Mouse (Mus musculus): Measurements from ENCODE around the gene Sgms1. TPM values are rescaled to one million over a fixed set of nuclear protein-coding genes. Genes with fewer than 3 reads are reported as not detected.
"Not testable (repeated sequence)": the region's sequence is repeated elsewhere in the genome, so short reads cannot be mapped to it uniquely, and the experiment has no call there.

Sgms1 gene
- polyA plus RNA-seq, 1 experiment from 2014 or later: 50.8 TPM

- H3K9ac ChIP-seq (ENCODE audit: low read depth, low read length); H3K27me3 ChIP-seq (ENCODE audit: control insufficient read depth, insufficient read depth, low read length); H3K27ac ChIP-seq (ENCODE audit: low read depth, low read length); H3K36me3 ChIP-seq (ENCODE audit: control insufficient read depth, insufficient read depth, low read length); ATAC-seq (ENCODE audit: low FRiP score, low TSS enrichment); H3K4me3 ChIP-seq (ENCODE audit: low read length); H3K9me3 ChIP-seq (ENCODE audit: control insufficient read depth, low read length); H3K4me2 ChIP-seq (replicated peaks; ENCODE audit: low read depth, low read length): not testable (repeated sequence)
- WGBS: 100% methylated on average over 1 of the region's 1 CpGs
- H3K4me1 ChIP-seq (ENCODE audit: control insufficient read depth, insufficient read depth, low read length): peaks cover 11% of the 10 kb centered on the region
Observed at GRCm38 (mm10) chr19:32317347-32317746, 72.2 kb downstream of the Sgms1 start.

- no peaks in the 10 kb centered on the region for H3K27me3 ChIP-seq (ENCODE audit: control insufficient read depth, insufficient read depth, low read length)
- ATAC-seq (ENCODE audit: low FRiP score, low TSS enrichment): no peak
- no peak overlapping the region for H3K4me3 ChIP-seq (ENCODE audit: low read length)
- H3K4me2 ChIP-seq (replicated peaks; ENCODE audit: low read depth, low read length): no peak overlapping the region
- WGBS: 90% methylated on average over 4 of the region's 4 CpGs
- H3K27ac ChIP-seq (ENCODE audit: low read depth, low read length): no peak overlapping the region
- no peak overlapping the region for H3K9ac ChIP-seq (ENCODE audit: low read depth, low read length)
- H3K4me1 ChIP-seq (ENCODE audit: control insufficient read depth, insufficient read depth, low read length): no peaks in the 10 kb centered on the region
- no peaks in the 10 kb centered on the region; the same call in 1 of the 2 replicates for H3K36me3 ChIP-seq (ENCODE audit: control insufficient read depth, insufficient read depth, low read length)
- H3K9me3 ChIP-seq (ENCODE audit: control insufficient read depth, low read length): no peaks in the 10 kb centered on the region
Observed at GRCm38 (mm10) chr19:32313304-32313703, 76.2 kb downstream of the Sgms1 start.

- 94% methylated on average over 5 of the region's 5 CpGs for WGBS
- Histone ChIP-seq H3K4me1 (ENCODE audit: control insufficient read depth, insufficient read depth, low read length) (no peaks in the 10 kb centered on the region), H3K27me3 (ENCODE audit: control insufficient read depth, insufficient read depth, low read length) (no peaks in the 10 kb centered on the region), H3K36me3 (ENCODE audit: control insufficient read depth, insufficient read depth, low read length) (no peaks in the 10 kb centered on the region; the same call in 1 of the 2 replicates), H3K4me3 (ENCODE audit: low read length) (no peak overlapping the region), H3K9ac (ENCODE audit: low read depth, low read length) (no peak overlapping the region), H3K27ac (ENCODE audit: low read depth, low read length) (no peak overlapping the region), H3K9me3 (ENCODE audit: control insufficient read depth, low read length) (no peaks in the 10 kb centered on the region), H3K4me2 (replicated peaks; ENCODE audit: low read depth, low read length) (no peak overlapping the region)
- no peak for ATAC-seq (ENCODE audit: low FRiP score, low TSS enrichment)
Observed at GRCm38 (mm10) chr19:32311762-32312161, 77.8 kb downstream of the Sgms1 start.

GRCm38 (mm10) chr19:32311063-32311462 is 78.5 kb downstream of the Sgms1 start:
- 94% methylated on average over 3 of the region's 3 CpGs for WGBS
- no peaks in the 10 kb centered on the region for H3K9me3 ChIP-seq (ENCODE audit: control insufficient read depth, low read length)
- H3K4me3 ChIP-seq (ENCODE audit: low read length): no peak overlapping the region
- H3K27me3 ChIP-seq (ENCODE audit: control insufficient read depth, insufficient read depth, low read length): no peaks in the 10 kb centered on the region
- H3K36me3 ChIP-seq (ENCODE audit: control insufficient read depth, insufficient read depth, low read length): no peaks in the 10 kb centered on the region; the same call in 1 of the 2 replicates
- H3K27ac ChIP-seq (ENCODE audit: low read depth, low read length): no peak overlapping the region
- H3K4me1 ChIP-seq (ENCODE audit: control insufficient read depth, insufficient read depth, low read length): no peaks in the 10 kb centered on the region
- no peak for ATAC-seq (ENCODE audit: low FRiP score, low TSS enrichment)
- H3K9ac ChIP-seq (ENCODE audit: low read depth, low read length): no peak overlapping the region
- no peak overlapping the region for H3K4me2 ChIP-seq (replicated peaks; ENCODE audit: low read depth, low read length)

- Histone ChIP-seq H3K27ac (ENCODE audit: low read depth, low read length) (no peak overlapping the region), H3K36me3 (ENCODE audit: control insufficient read depth, insufficient read depth, low read length) (no peaks in the 10 kb centered on the region; the same call in 1 of the 2 replicates), H3K4me3 (ENCODE audit: low read length) (no peak overlapping the region), H3K4me2 (replicated peaks; ENCODE audit: low read depth, low read length) (no peak overlapping the region), H3K9ac (ENCODE audit: low read depth, low read length) (no peak overlapping the region), H3K4me1 (ENCODE audit: control insufficient read depth, insufficient read depth, low read length) (no peaks in the 10 kb centered on the region), H3K27me3 (ENCODE audit: control insufficient read depth, insufficient read depth, low read length) (no peaks in the 10 kb centered on the region), H3K9me3 (ENCODE audit: control insufficient read depth, low read length) (no peaks in the 10 kb centered on the region)
- no peak for ATAC-seq (ENCODE audit: low FRiP score, low TSS enrichment)
- WGBS: 95% methylated on average over 5 of the region's 5 CpGs
Observed at GRCm38 (mm10) chr19:32310483-32310882, 79.0 kb downstream of the Sgms1 start.

- ATAC-seq (ENCODE audit: low FRiP score, low TSS enrichment): no peak
- Histone ChIP-seq H3K9ac (ENCODE audit: low read depth, low read length) (no peak overlapping the region), H3K27me3 (ENCODE audit: control insufficient read depth, insufficient read depth, low read length) (no peaks in the 10 kb centered on the region), H3K4me2 (replicated peaks; ENCODE audit: low read depth, low read length) (no peak overlapping the region), H3K9me3 (ENCODE audit: control insufficient read depth, low read length) (no peaks in the 10 kb centered on the region), H3K27ac (ENCODE audit: low read depth, low read length) (no peak overlapping the region), H3K4me1 (ENCODE audit: control insufficient read depth, insufficient read depth, low read length) (peaks cover 7% of the 10 kb centered on the region), H3K4me3 (ENCODE audit: low read length) (no peak overlapping the region), H3K36me3 (ENCODE audit: control insufficient read depth, insufficient read depth, low read length) (no peaks in the 10 kb centered on the region)
- WGBS: 88% methylated on average over 3 of the region's 3 CpGs
Observed at GRCm38 (mm10) chr19:32309346-32309745, 80.2 kb downstream of the Sgms1 start.

GRCm38 (mm10) chr19:32308311-32308710 is 81.2 kb downstream of the Sgms1 start:
- H3K27ac ChIP-seq (ENCODE audit: low read depth, low read length): no peak overlapping the region
- H3K36me3 ChIP-seq (ENCODE audit: control insufficient read depth, insufficient read depth, low read length): no peaks in the 10 kb centered on the region
- no peak overlapping the region for H3K9ac ChIP-seq (ENCODE audit: low read depth, low read length)
- H3K9me3 ChIP-seq (ENCODE audit: control insufficient read depth, low read length): no peaks in the 10 kb centered on the region
- no peaks in the 10 kb centered on the region for H3K27me3 ChIP-seq (ENCODE audit: control insufficient read depth, insufficient read depth, low read length)
- ATAC-seq (ENCODE audit: low FRiP score, low TSS enrichment): no peak
- no peak overlapping the region for H3K4me3 ChIP-seq (ENCODE audit: low read length)
- H3K4me2 ChIP-seq (replicated peaks; ENCODE audit: low read depth, low read length): no peak overlapping the region
- H3K4me1 ChIP-seq (ENCODE audit: control insufficient read depth, insufficient read depth, low read length): peaks cover 14% of the 10 kb centered on the region
- 91% methylated on average over 3 of the region's 3 CpGs for WGBS

GRCm38 (mm10) chr19:32304898-32305297 is 84.6 kb downstream of the Sgms1 start:
- Histone ChIP-seq H3K4me2 (replicated peaks; ENCODE audit: low read depth, low read length) (no peak overlapping the region; the same call in 1 of the 2 replicates), H3K27ac (ENCODE audit: low read depth, low read length) (peak overlapping the region; percentile 87), H3K27me3 (ENCODE audit: control insufficient read depth, insufficient read depth, low read length) (no peaks in the 10 kb centered on the region), H3K36me3 (ENCODE audit: control insufficient read depth, insufficient read depth, low read length) (no peaks in the 10 kb centered on the region), H3K9ac (ENCODE audit: low read depth, low read length) (no peak overlapping the region), H3K4me1 (ENCODE audit: control insufficient read depth, insufficient read depth, low read length) (peaks cover 14% of the 10 kb centered on the region), H3K4me3 (ENCODE audit: low read length) (no peak overlapping the region), H3K9me3 (ENCODE audit: control insufficient read depth, low read length) (no peaks in the 10 kb centered on the region)
- peak; percentile 43; the same call in 1 of the 2 replicates for ATAC-seq (ENCODE audit: low FRiP score, low TSS enrichment)
- 34% methylated on average over 4 of the region's 4 CpGs for WGBS

- H3K4me3 ChIP-seq (ENCODE audit: low read length): no peak overlapping the region
- no peak overlapping the region; the same call in 1 of the 2 replicates for H3K4me2 ChIP-seq (replicated peaks; ENCODE audit: low read depth, low read length)
- H3K4me1 ChIP-seq (ENCODE audit: control insufficient read depth, insufficient read depth, low read length): peaks cover 14% of the 10 kb centered on the region
- H3K36me3 ChIP-seq (ENCODE audit: control insufficient read depth, insufficient read depth, low read length): no peaks in the 10 kb centered on the region; the same call in 1 of the 2 replicates
- H3K9me3 ChIP-seq (ENCODE audit: control insufficient read depth, low read length): no peaks in the 10 kb centered on the region
- no peaks in the 10 kb centered on the region for H3K27me3 ChIP-seq (ENCODE audit: control insufficient read depth, insufficient read depth, low read length)
- no peak overlapping the region for H3K9ac ChIP-seq (ENCODE audit: low read depth, low read length)
- ATAC-seq (ENCODE audit: low FRiP score, low TSS enrichment): peak; percentile 68
- 58% methylated on average over 9 of the region's 9 CpGs for WGBS
- H3K27ac ChIP-seq (ENCODE audit: low read depth, low read length): peak overlapping the region; percentile 87
Observed at GRCm38 (mm10) chr19:32304008-32304873, 85.3 kb downstream of the Sgms1 start.
